Mouse (Mus musculus) hindbrain, embryonic 14.5 days (tissue): ENCODE measurements around the gene Lrrtm4. TPM values are rescaled to one million over a fixed set of nuclear protein-coding genes. Genes with fewer than 3 reads are reported as not detected.

Experiments used
- ATAC-seq: fragments of 200-750 bp; cut with Nextera tagmentation; 2 replicates; pipeline ENCODE4 v1.8.0; 2017; ENCODE audit warnings: moderate number of reproducible peaks, mild to moderate bottlenecking, moderate TSS enrichment, moderate library complexity; ENCODE audit not compliant: low FRiP score
- DNase-seq: peaks from one replicate; pipeline ENCODE4 v3.0.0-alpha.2; 2015; ENCODE audit warnings: low spot score
- H3K27ac ChIP-seq: fragments of 300-500 bp; sonication (generic); 2 replicates; pipeline ENCODE4 v1.5.1; 2014; ENCODE audit warnings: mild to moderate bottlenecking, moderate library complexity
- H3K27me3 ChIP-seq: fragments of 300-500 bp; sonication (generic); 2 replicates; pipeline ENCODE4 v1.6.1; 2014; ENCODE audit warnings: mild to moderate bottlenecking, low read length, mixed read lengths; ENCODE audit not compliant: control insufficient read depth, insufficient read depth
- H3K36me3 ChIP-seq: fragments of 300-500 bp; sonication (generic); replicated peaks from 2 replicates; pipeline ENCODE4 v1.6.1; 2014; ENCODE audit not compliant: control insufficient read depth, insufficient read depth
- H3K4me1 ChIP-seq: fragments of 300-500 bp; sonication (generic); replicated peaks from 2 replicates; pipeline ENCODE4 v1.6.1; 2014; ENCODE audit warnings: antibody characterized with exemption, low read length, mixed read lengths; ENCODE audit not compliant: control insufficient read depth, insufficient read depth
- H3K4me2 ChIP-seq: fragments of 300-500 bp; sonication (generic); replicated peaks from 2 replicates; pipeline ENCODE4 v1.6.1; 2014; ENCODE audit warnings: mild to moderate bottlenecking, moderate library complexity
- H3K4me3 ChIP-seq: fragments of 300-500 bp; sonication (generic); replicated peaks from 2 replicates; pipeline ENCODE4 v1.5.1; 2014; ENCODE audit warnings: mild to moderate bottlenecking, low read length
- H3K9ac ChIP-seq: fragments of 300-500 bp; sonication (generic); 2 replicates; pipeline ENCODE4 v1.6.1; 2014
- H3K9me3 ChIP-seq: fragments of 300-500 bp; sonication (generic); 2 replicates; pipeline ENCODE4 v1.6.1; 2016; ENCODE audit warnings: low read length; ENCODE audit not compliant: control insufficient read depth
- WGBS: fragments of 180-500 bp; shearing (Covaris S2); extraction: QIAGEN DNeasy Blood & Tissue Kit; methylation state at CpG from one replicate; pipeline ENCODE4 v1.1.7; 2014; 5-methylcytosine and 5-hydroxymethylcytosine counted together
- polyA plus RNA-seq: library from polyadenylated mRNA; unstranded; fragments of >200 nt; fragmentation: Nextera tagmentation; extraction: Ambion mirVana; gene quantifications from 2 replicates; pipeline ENCODE4 v1.2.1, GENCODE M21; 2014

Gene Lrrtm4
- polyA plus RNA-seq, 1 experiment from 2014 or later, result 20.2 TPM

GRCm38 (mm10) chr6:80577227-80577626 lies 558.5 kb downstream of the Lrrtm4 start:
- Histone ChIP-seq H3K4me1 (no peaks in the 10 kb centered on the region), H3K9me3 (no peaks in the 10 kb centered on the region), H3K27me3 (no peaks in the 10 kb centered on the region), H3K4me2 (no peak overlapping the region), H3K9ac (no peak overlapping the region), H3K27ac (no peak overlapping the region), H3K36me3 (no peaks in the 10 kb centered on the region), H3K4me3 (no peak overlapping the region)
- no peak for DNase-seq
- no peak for ATAC-seq
- WGBS, result 87% methylated on average over 2 of the region's 2 CpGs

- Histone ChIP-seq H3K4me3 (no peak overlapping the region), H3K4me1 (no peaks in the 10 kb centered on the region), H3K9me3 (no peaks in the 10 kb centered on the region), H3K36me3 (no peaks in the 10 kb centered on the region), H3K27ac (no peak overlapping the region), H3K9ac (no peak overlapping the region), H3K27me3 (no peaks in the 10 kb centered on the region), H3K4me2 (no peak overlapping the region)
- WGBS, result 91% methylated on average over 1 of the region's 1 CpGs
- ATAC-seq, result no peak
- no peak for DNase-seq
Measured at GRCm38 (mm10) chr6:80582225-80582624, 563.5 kb downstream of the Lrrtm4 start.

GRCm38 (mm10) chr6:80589776-80590175 lies 571.1 kb downstream of the Lrrtm4 start:
- WGBS, result 34% methylated on average over 1 of the region's 1 CpGs
- no peak overlapping the region for H3K4me3 ChIP-seq

GRCm38 (mm10) chr6:80619508-80619907 lies 600.8 kb downstream of the Lrrtm4 start:
- 89% methylated on average over 2 of the region's 2 CpGs for WGBS
- no peaks in the 10 kb centered on the region for H3K9me3 ChIP-seq
- no peak overlapping the region for H3K27ac ChIP-seq
- H3K4me2 ChIP-seq, result no peak overlapping the region
- H3K27me3 ChIP-seq, result no peaks in the 10 kb centered on the region
- ATAC-seq (no peak), DNase-seq (no peak)
- H3K36me3 ChIP-seq, result no peaks in the 10 kb centered on the region
- H3K4me1 ChIP-seq, result no peaks in the 10 kb centered on the region
- H3K9ac ChIP-seq, result no peak overlapping the region
- H3K4me3 ChIP-seq, result no peak overlapping the region

More at GRCm38 (mm10) chr6:80589776-80590175, 571.1 kb downstream of the Lrrtm4 start:
- DNase-seq (no peak), ATAC-seq (no peak)
- no peaks in the 10 kb centered on the region for H3K27me3 ChIP-seq
- H3K27ac ChIP-seq, result no peak overlapping the region
- no peaks in the 10 kb centered on the region for H3K4me1 ChIP-seq
- no peak overlapping the region for H3K9ac ChIP-seq
- H3K4me2 ChIP-seq, result no peak overlapping the region
- H3K9me3 ChIP-seq, result no peaks in the 10 kb centered on the region
- H3K36me3 ChIP-seq, result no peaks in the 10 kb centered on the region

DNA sequence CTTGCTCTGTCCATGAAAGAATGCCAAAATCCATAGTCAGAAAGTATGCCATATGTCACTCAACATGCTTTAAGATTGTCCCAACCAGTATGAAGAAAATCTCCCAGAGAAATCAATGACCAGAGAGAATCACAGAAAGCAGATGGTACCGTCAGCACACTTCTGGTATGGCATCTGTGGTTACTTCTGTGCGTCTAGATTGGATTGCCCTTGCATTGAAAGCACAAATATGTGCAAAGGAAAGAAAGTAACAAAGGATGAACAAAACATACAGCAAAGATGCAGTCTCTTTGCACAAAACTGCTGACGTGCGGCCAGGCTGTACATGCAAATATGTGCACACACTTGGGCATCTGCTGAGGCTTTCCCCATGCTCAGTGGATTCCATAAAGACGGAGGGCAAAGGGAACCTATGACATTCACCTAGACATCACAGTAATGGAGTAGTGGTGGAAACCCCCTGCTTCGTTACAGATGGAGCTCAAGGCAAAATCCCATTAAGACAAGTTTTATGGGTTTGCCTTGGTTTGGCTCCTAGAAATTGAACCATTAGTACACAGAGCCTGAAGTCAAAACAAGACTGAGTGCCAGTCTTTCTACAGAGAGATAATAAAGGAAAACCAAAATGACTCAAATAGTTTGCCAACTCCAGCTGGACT lies 604.1 kb downstream of the Lrrtm4 start:
- DNase-seq, result no peak
- 90% methylated on average over 6 of the region's 6 CpGs for WGBS
- H3K36me3 ChIP-seq, result no peaks in the 10 kb centered on the region
- no peaks in the 10 kb centered on the region for H3K27me3 ChIP-seq
- no peak overlapping the region for H3K4me3 ChIP-seq
- H3K27ac ChIP-seq, result no peak overlapping the region
- ATAC-seq, result no peak
- H3K9ac ChIP-seq, result no peak overlapping the region
- H3K9me3 ChIP-seq, result no peaks in the 10 kb centered on the region
- H3K4me2 ChIP-seq, result no peak overlapping the region
- H3K4me1 ChIP-seq, result no peaks in the 10 kb centered on the region

- no peak for DNase-seq
- no peak overlapping the region for H3K9ac ChIP-seq
- WGBS, result 95% methylated on average over 4 of the region's 4 CpGs
- ATAC-seq, result no peak
- no peaks in the 10 kb centered on the region for H3K27me3 ChIP-seq
- no peak overlapping the region for H3K4me2 ChIP-seq
- no peaks in the 10 kb centered on the region for H3K9me3 ChIP-seq
- H3K4me3 ChIP-seq, result no peak overlapping the region
- H3K4me1 ChIP-seq, result no peaks in the 10 kb centered on the region
- H3K27ac ChIP-seq, result no peak overlapping the region
- no peaks in the 10 kb centered on the region for H3K36me3 ChIP-seq
Measured at GRCm38 (mm10) chr6:80625509-80625908, 606.8 kb downstream of the Lrrtm4 start.

- Histone ChIP-seq H3K4me2 (no peak overlapping the region), H3K9me3 (no peaks in the 10 kb centered on the region), H3K27ac (no peak overlapping the region), H3K9ac (no peak overlapping the region), H3K27me3 (no peaks in the 10 kb centered on the region), H3K4me3 (no peak overlapping the region), H3K4me1 (no peaks in the 10 kb centered on the region), H3K36me3 (no peaks in the 10 kb centered on the region)
- DNase-seq (no peak), ATAC-seq (no peak)
- 83% methylated on average over 5 of the region's 5 CpGs for WGBS
Measured at GRCm38 (mm10) chr6:80662729-80663128, 644.1 kb downstream of the Lrrtm4 start.

DNA sequence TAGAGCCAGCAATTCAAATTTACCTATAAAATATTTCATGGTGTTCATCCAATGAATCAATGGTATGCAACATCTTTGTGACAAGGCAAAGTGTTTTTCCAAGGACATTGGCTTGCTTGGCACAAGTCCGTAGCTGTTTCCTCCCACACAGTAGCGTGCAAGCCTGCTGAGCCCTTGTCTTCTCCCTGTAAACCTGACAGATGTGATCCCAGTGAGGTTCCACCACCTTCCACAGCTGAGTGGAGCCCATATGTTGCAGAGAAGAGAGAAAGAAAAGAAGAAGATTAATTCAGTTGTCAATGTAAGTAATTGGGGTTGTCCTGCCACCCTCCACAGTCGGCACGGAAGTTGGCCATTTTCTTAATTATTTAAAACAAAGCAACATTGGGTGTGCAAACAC lies 645.4 kb downstream of the Lrrtm4 start:
- H3K4me1 ChIP-seq, result no peaks in the 10 kb centered on the region
- DNase-seq, result peak; percentile 28
- H3K36me3 ChIP-seq, result no peaks in the 10 kb centered on the region
- no peak overlapping the region for H3K9ac ChIP-seq
- no peak overlapping the region for H3K4me3 ChIP-seq
- WGBS, result 48% methylated on average over 4 of the region's 4 CpGs
- no peaks in the 10 kb centered on the region for H3K27me3 ChIP-seq
- no peak overlapping the region for H3K27ac ChIP-seq
- no peaks in the 10 kb centered on the region for H3K9me3 ChIP-seq
- no peak overlapping the region for H3K4me2 ChIP-seq
- ATAC-seq, result 0 out of 2 replicates have a peak, but pooled peaks have one; percentile 48

GRCm38 (mm10) chr6:80704183-80704582 lies 685.5 kb downstream of the Lrrtm4 start:
- 51% methylated on average over 2 of the region's 2 CpGs for WGBS
- H3K4me2 ChIP-seq, result no peak overlapping the region
- no peak overlapping the region for H3K4me3 ChIP-seq
- H3K36me3 ChIP-seq, result no peaks in the 10 kb centered on the region
- no peak overlapping the region for H3K27ac ChIP-seq
- no peak for DNase-seq
- no peaks in the 10 kb centered on the region for H3K4me1 ChIP-seq
- no peaks in the 10 kb centered on the region for H3K9me3 ChIP-seq
- H3K9ac ChIP-seq, result no peak overlapping the region
- no peaks in the 10 kb centered on the region for H3K27me3 ChIP-seq
- no peak for ATAC-seq

GRCm38 (mm10) chr6:80720468-80720867 lies 701.8 kb downstream of the Lrrtm4 start:
- 62% methylated on average over 5 of the region's 5 CpGs for WGBS
- H3K9ac ChIP-seq, result no peak overlapping the region
- DNase-seq (no peak), ATAC-seq (no peak)
- no peak overlapping the region for H3K27ac ChIP-seq
- H3K9me3 ChIP-seq, result no peaks in the 10 kb centered on the region
- no peaks in the 10 kb centered on the region for H3K4me1 ChIP-seq
- no peaks in the 10 kb centered on the region for H3K36me3 ChIP-seq
- no peak overlapping the region for H3K4me3 ChIP-seq
- no peaks in the 10 kb centered on the region for H3K27me3 ChIP-seq
- no peak overlapping the region for H3K4me2 ChIP-seq
